ENCODE assay signal across 20 mouse cellular contexts in genomic region chr13:101784651-101785289, GRCm38 (mm10). TPM values are rescaled to one million over a fixed set of nuclear protein-coding genes. Genes with fewer than 3 reads are reported as not detected.
DNase-seq lines count a peak whose midpoint lies in the region; ATAC-seq and TF ChIP-seq lines count a peak whose summit lies in the region.
"Had no signal": no experiment of that assay in that cellular context is flagged by ENCODE, and none has a peak within 500 bp of the region (broad histone marks: within the 10 kb centered on the region; RNA-seq: fewer than 3 reads in every experiment).

No protein-coding gene starts in this region.

- no peaks in the 10 kb centered on the region for H3K4me1 ChIP-seq in liver, embryonic 11.5 days (replicated peaks; ENCODE audit: control insufficient read depth, insufficient read depth, low read length)
- H3K4me1 ChIP-seq in intestine, postnatal 0 days (replicated peaks; ENCODE audit: control insufficient read depth, insufficient read depth, low read length), result no peaks in the 10 kb centered on the region
- H3K4me1 ChIP-seq in stomach, embryonic 15.5 days, result no peaks in the 10 kb centered on the region
- H3K4me1 ChIP-seq in limb, embryonic 10.5 days, result no peaks in the 10 kb centered on the region
- H3K4me1 ChIP-seq: embryonic facial prominence, embryonic 10.5 days; forebrain, embryonic 15.5 days; heart, embryonic 15.5 days; hindbrain, embryonic 13.5 days had no signal

- no peak overlapping the region for H3K4me2 ChIP-seq in liver, embryonic 11.5 days
- no peak overlapping the region for H3K4me2 ChIP-seq in intestine, postnatal 0 days (replicated peaks; ENCODE audit: low read depth)
- no peak overlapping the region for H3K4me2 ChIP-seq in stomach, embryonic 15.5 days
- H3K4me2 ChIP-seq: forebrain, embryonic 15.5 days; heart, embryonic 11.5 days; heart, embryonic 15.5 days; hindbrain, embryonic 13.5 days had no signal

- H3K9me3 ChIP-seq in liver, embryonic 11.5 days (ENCODE audit: control insufficient read depth, low read length), result no peaks in the 10 kb centered on the region
- H3K9me3 ChIP-seq in intestine, postnatal 0 days (ENCODE audit: control insufficient read depth), result no peaks in the 10 kb centered on the region
- H3K9me3 ChIP-seq in stomach, embryonic 15.5 days, result no peaks in the 10 kb centered on the region
- no peaks in the 10 kb centered on the region for H3K9me3 ChIP-seq in limb, embryonic 10.5 days (replicated peaks)
- H3K9me3 ChIP-seq: embryonic facial prominence, embryonic 10.5 days; forebrain, embryonic 15.5 days; heart, embryonic 15.5 days; hindbrain, embryonic 13.5 days had no signal

- H3K9ac ChIP-seq in liver, embryonic 11.5 days (ENCODE audit: low read depth, low read length), result no peak overlapping the region
- no peak overlapping the region for H3K9ac ChIP-seq in intestine, postnatal 0 days (ENCODE audit: low read depth, low read length)
- no peak overlapping the region for H3K9ac ChIP-seq in stomach, embryonic 15.5 days
- H3K9ac ChIP-seq: forebrain, embryonic 15.5 days; heart, embryonic 15.5 days; hindbrain, embryonic 13.5 days had no signal

- H3K27ac ChIP-seq in liver, embryonic 11.5 days (ENCODE audit: low read depth, low read length), result no peak overlapping the region
- no peak overlapping the region for H3K27ac ChIP-seq in intestine, postnatal 0 days (ENCODE audit: low read depth, low read length)
- H3K27ac ChIP-seq in stomach, embryonic 15.5 days, result no peak overlapping the region
- no peak overlapping the region for H3K27ac ChIP-seq in limb, embryonic 10.5 days
- H3K27ac ChIP-seq: embryonic facial prominence, embryonic 10.5 days; forebrain, embryonic 15.5 days; heart, embryonic 15.5 days; hindbrain, embryonic 13.5 days had no signal

- H3K4me3 ChIP-seq in liver, embryonic 11.5 days (ENCODE audit: low read depth, low read length), result no peak overlapping the region
- no peak overlapping the region for H3K4me3 ChIP-seq in intestine, postnatal 0 days (ENCODE audit: low read depth, low read length)
- H3K4me3 ChIP-seq in stomach, embryonic 15.5 days (replicated peaks), result no peak overlapping the region
- H3K4me3 ChIP-seq in limb, embryonic 10.5 days, result no peak overlapping the region
- H3K4me3 ChIP-seq: embryonic facial prominence, embryonic 10.5 days; erythroblast, embryonic 14.5 days; forebrain, embryonic 15.5 days; heart, embryonic 15.5 days; hindbrain, embryonic 13.5 days had no signal

- DNase-seq in liver, embryonic 11.5 days (ENCODE audit: low spot score), result no peak
- DNase-seq in liver, result no peak
- DNase-seq in limb, embryonic 10.5 days (ENCODE audit: low spot score), result no peak
- no peak for DNase-seq in heart, adult 8-10 months (ENCODE audit: low spot score)
- DNase-seq: adrenal gland, adult 2 months; adrenal gland, postnatal 25 days; cerebellum, adult 18-20 months; cerebellum, adult 9-11 months; cerebellum, postnatal 36 days; heart, adult 18-20 months; heart, postnatal 14 days had no signal

- no peaks in the 10 kb centered on the region for H3K36me3 ChIP-seq in liver, embryonic 11.5 days (ENCODE audit: control insufficient read depth, insufficient read depth, low read length)
- H3K36me3 ChIP-seq in intestine, postnatal 0 days (ENCODE audit: control insufficient read depth, insufficient read depth), result no peaks in the 10 kb centered on the region
- no peaks in the 10 kb centered on the region for H3K36me3 ChIP-seq in stomach, embryonic 15.5 days
- no peaks in the 10 kb centered on the region for H3K36me3 ChIP-seq in limb, embryonic 10.5 days
- H3K36me3 ChIP-seq: embryonic facial prominence, embryonic 10.5 days; forebrain, embryonic 15.5 days; heart, embryonic 15.5 days; hindbrain, embryonic 13.5 days had no signal

- ATAC-seq in liver, embryonic 11.5 days (replicated peaks; ENCODE audit: low FRiP score), result 0 out of 2 replicates have a peak, but pooled peaks have one; percentile 39
- peak; percentile 91 for ATAC-seq in intestine, postnatal 0 days
- ATAC-seq in stomach, embryonic 15.5 days (ENCODE audit: insufficient read depth, low FRiP score, low read depth), result peak; percentile 93
- ATAC-seq in erythroblast, adult 5-6 weeks (replicated peaks; ENCODE audit: low FRiP score, poor library complexity, severe bottlenecking), result no peak
- ATAC-seq: forebrain, embryonic 15.5 days had no signal

- WGBS in liver, embryonic 11.5 days, result 90% methylated on average over 13 of the region's 13 CpGs
- 59% methylated on average over 13 of the region's 13 CpGs for WGBS in intestine, postnatal 0 days
- 83% methylated on average over 13 of the region's 13 CpGs for WGBS in stomach, embryonic 15.5 days
- 94% methylated on average over 13 of the region's 13 CpGs for WGBS in limb, embryonic 10.5 days

- no peak for TF ChIP-seq CTCF in intestine, postnatal 0 days (IDR thresholded peaks at IDR 0.05; ENCODE audit: low read depth)

- no peaks in the 10 kb centered on the region for H3K27me3 ChIP-seq in liver, embryonic 11.5 days (replicated peaks; ENCODE audit: control insufficient read depth, insufficient read depth, low read length)
- no peaks in the 10 kb centered on the region for H3K27me3 ChIP-seq in intestine, postnatal 0 days (replicated peaks; ENCODE audit: control insufficient read depth, insufficient read depth, low read length)
- no peaks in the 10 kb centered on the region for H3K27me3 ChIP-seq in stomach, embryonic 15.5 days (replicated peaks)
- H3K27me3 ChIP-seq in limb, embryonic 10.5 days (ENCODE audit: low read depth, poor library complexity, severe bottlenecking), result no peaks in the 10 kb centered on the region
- H3K27me3 ChIP-seq: forebrain, embryonic 15.5 days; heart, embryonic 15.5 days; hindbrain, embryonic 13.5 days had no signal

RNA-seq across cellular contexts. Expression of gene Pik3r1, which starts 16.8 kb away (rescaled TPM):
- polyA plus RNA-seq in liver, embryonic 11.5 days (2014; fragmentation: Nextera tagmentation; extraction: Ambion mirVana), result 18.7 and 21.5 TPM in 2 replicates
- polyA plus RNA-seq in intestine, postnatal 0 days (2015; fragmentation: Nextera tagmentation; extraction: Ambion mirVana), result 14.7 and 17.5 TPM in 2 replicates
- polyA plus RNA-seq in stomach, embryonic 15.5 days (2015; fragmentation: Nextera tagmentation; extraction: Ambion mirVana), result 49.6 and 55.0 TPM in 2 replicates
- total RNA-seq in erythroblast, adult 5-6 weeks (2015; ENCODE audit: low replicate concordance), result 251 and 274 TPM in 2 replicates
- total RNA-seq in erythroblast, adult 5-6 weeks (2017; ENCODE audit: low replicate concordance), result 546 and 697 TPM in 2 replicates
- 9.8 and 13.9 TPM in 2 replicates for polyA plus RNA-seq in limb, embryonic 10.5 days (2016; fragmentation: Nextera tagmentation; extraction: Ambion mirVana)
- total RNA-seq in heart, adult 8-10 months (2022), result 100 to 1,000 TPM; 107 to 140 (median 112) TPM
